Mouse (Mus musculus) adrenal gland (tissue): Measurements from ENCODE around the gene Inpp5k.
"Not testable (repeated sequence)": the region's sequence is repeated elsewhere in the genome, so short reads cannot be mapped to it uniquely, and the experiment has no call there.

ENCODE experiments used
- intact Hi-C: fragments of 180-260 bp; cut with DNase I; formaldehyde crosslinking; loops from one replicate; pipeline ENCODE4 v1.15.1; 2025
- long read RNA-seq, 2 experiments: library from polyadenylated mRNA; unstranded; transcript quantifications; one replicate each; pipeline ENCODE4 v2.0.0; 2020; ENCODE audit warnings: borderline replicate concordance in 1 of 2; ENCODE audit not compliant: insufficient replicate concordance in 1 of 2

Gene Inpp5k
- long read RNA-seq, experiment 1, transcript Inpp5k-201 (12 exons, 2,679 nt), result major isoform, 25 of 31 reads
- long read RNA-seq, experiment 1, partial matches to known transcripts, result 1 of 31 reads
- long read RNA-seq, experiment 1, other reads (novel, unspliced or antisense), result 4 of 31 reads
- long read RNA-seq, experiment 2, transcript Inpp5k-201 (12 exons, 2,679 nt), result major isoform, 17 of 23 reads
- long read RNA-seq, experiment 2, partial matches to known transcripts, result 1 of 23 reads
- long read RNA-seq, experiment 2, other reads (novel, unspliced or antisense), result 4 of 23 reads

DNA sequence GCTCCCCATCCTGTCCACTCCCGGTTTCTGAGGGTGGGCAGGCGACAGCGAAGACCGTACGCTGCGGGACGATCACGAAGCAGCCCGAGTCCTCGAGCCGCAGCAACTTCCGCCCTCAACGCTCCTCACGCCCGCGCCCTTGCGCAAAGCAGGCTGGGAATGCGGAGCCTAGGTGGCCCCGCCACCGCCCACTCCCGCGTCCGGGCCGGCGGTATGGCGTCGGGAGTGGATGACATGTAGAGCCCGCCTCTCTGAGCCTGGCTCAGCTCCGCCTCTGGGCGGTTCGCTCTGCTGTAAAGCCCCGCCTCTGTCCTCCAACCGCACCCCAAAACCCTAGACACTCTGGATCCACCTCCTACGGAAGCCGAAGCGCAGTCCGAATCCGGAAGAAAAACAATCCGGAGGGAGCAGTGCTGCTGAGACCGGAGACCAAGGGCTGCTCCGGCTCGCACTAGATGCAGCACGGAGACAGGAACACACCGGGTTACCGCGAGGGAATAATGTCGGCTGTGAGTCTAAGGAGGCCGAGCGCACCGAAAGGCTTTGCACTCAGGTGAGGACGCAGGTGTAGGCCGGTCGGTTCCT lies at the start of gene Inpp5k:
TSS of gene Inpp5k (plus strand) at position 344 of the 585 bp plus-strand sequence.
- intact Hi-C loops, result no loop called here

DNA sequence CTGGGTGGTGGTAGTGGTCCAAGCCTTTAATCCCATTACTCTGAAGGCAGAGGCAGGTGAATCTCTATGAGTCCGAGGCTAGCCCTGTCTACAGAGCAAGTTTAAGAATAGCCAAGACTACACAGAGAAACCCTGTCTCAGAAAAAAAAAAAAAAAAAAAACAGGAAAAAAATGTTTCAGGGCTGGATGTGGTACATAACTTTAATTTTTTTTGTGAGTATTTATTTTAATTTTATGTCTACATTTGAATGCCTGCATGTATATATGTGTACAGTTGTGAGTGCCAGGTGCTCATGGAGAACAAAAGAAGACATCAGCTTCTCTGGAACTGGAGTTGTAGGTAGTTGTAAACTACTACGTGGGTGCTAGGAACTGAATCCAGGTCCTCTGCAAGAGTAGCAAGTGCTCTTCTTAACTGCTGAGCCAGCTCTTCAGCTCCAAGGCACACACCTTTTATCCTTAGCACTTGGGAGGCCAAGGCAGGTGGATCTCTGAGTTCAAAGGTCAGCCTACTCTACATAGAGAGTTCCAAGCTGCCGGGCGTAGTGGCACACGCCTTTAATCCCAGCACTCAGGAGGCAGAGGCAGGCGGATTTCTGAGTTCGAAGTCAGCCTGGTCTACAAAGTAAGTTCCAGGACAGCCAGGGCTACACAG lies 49.2 kb upstream of the Inpp5k start:
- intact Hi-C loops, result no loop called here

DNA sequence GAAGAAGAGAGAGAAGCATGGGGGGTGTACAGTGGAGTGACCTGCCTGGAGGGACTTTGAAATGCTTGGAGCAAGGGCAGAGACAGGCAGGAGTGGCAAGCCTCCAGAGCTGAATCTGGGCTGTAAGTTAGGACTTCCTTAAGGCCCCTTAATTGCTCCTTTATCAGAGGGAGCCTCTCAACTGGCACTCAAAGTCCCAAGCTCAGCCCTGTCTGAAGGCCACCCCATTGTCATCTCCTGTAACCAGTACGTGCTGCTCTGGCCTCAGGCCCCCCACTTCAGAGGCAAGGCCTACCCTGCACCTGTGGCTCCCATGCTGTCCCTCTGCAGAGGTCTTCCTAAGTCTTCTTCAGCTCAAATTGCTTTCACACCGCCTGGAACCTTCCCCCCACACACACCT lies 47.3 kb upstream of the Inpp5k start:
- intact Hi-C loops, result no loop called here

DNA sequence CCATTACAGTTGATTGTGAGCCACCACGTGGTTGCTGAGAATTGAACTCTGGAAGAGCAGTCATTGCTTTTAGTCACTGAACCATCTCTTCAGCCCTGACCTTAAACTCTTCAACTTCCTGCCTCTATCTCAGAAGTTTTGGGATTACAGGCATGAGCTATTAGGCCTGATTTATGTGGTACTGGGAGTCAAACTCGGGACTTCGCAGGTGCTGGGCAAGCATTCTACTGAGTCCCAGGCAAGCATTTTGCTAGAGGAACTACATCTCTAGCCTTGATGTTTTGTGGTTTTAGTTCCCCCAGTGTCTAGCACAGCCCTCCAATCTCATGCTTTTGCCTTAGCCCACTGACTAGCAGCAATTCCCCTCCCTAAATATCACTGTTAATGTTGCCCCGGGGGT lies 45.7 kb upstream of the Inpp5k start:
- intact Hi-C loops, result no loop called here

DNA sequence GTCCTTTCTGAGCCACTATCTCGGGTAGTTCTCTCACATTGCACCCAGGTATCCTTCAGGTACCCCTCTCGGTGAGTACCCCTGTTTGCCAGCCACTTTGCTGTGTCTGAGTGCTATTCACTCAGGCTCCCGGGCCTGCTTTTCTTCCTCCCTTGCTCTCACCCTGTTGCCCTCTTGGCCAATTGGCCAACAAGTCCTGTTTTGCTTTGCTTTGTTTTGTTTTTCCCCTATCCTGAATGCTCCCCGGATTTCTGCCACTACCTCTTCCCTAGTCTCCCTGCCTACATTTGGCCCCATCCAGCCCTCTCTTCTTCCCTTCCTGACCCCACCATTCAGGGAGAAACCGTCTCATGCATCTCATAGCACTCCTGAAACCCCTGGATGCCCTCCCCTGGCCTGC lies 44.8 kb upstream of the Inpp5k start:
- intact Hi-C loops, result no loop called here

DNA sequence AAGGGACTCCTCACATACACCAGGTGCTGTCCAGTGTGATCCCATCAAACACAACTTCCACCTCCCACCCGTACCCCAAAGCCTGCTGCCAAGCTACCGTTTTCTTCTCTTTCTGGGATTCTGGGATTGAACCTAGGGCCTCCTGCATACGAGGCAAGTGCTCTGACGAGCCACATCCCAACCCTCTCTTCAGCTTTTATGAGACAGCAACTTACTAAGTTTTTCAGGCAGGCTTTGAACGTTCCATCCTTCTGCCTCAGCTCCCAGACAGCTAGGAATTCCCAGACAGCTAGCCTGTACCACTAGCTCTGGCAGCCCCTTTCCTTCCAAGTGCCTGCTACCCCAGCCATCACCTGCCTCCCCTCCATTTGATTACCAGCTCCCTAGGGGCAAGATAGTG lies 43.8 kb upstream of the Inpp5k start:
- intact Hi-C loops, result no loop called here

DNA sequence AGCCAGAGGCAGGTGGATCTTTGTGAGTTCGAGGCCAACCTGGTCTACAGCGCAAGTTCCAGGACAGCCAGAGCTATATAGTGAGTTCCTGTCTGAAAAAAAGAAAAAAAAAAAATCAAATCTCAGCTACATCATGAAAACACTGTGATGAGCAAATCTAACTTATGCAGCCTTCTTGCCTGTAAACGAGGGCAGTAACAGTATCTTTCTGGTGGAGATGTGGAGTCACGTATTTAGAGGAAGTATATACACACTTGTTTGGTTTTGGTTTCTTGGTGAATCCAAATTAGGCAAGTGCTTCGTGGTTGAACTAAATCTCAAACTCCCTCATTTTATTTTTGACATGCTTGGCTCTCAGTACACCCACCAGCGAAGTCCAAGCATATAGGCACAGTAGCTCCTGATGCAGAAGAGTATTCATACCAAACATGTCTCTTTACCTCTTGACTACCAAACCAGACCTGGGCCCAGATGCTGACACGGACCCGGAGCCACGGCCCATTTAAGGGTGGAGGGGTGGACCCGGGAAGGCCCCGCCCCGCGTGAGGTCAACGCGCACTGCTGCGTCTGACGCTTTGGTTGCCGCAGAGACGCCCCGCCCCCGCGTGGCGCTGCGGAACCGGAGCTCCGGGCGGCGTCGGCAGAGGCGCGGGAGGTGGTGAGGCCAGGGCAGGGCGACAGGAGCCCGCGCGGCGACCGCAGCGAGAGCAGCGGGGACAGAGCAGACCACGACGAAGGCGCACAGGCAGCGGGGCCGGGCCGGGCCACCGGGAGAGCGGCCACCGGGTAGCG lies 43.1 kb upstream of the Inpp5k start, which contains the start of gene Pitpna:
TSS of gene Pitpna (plus strand) at position 605 of the 792 bp plus-strand sequence.
- intact Hi-C loops, result no loop called here

DNA sequence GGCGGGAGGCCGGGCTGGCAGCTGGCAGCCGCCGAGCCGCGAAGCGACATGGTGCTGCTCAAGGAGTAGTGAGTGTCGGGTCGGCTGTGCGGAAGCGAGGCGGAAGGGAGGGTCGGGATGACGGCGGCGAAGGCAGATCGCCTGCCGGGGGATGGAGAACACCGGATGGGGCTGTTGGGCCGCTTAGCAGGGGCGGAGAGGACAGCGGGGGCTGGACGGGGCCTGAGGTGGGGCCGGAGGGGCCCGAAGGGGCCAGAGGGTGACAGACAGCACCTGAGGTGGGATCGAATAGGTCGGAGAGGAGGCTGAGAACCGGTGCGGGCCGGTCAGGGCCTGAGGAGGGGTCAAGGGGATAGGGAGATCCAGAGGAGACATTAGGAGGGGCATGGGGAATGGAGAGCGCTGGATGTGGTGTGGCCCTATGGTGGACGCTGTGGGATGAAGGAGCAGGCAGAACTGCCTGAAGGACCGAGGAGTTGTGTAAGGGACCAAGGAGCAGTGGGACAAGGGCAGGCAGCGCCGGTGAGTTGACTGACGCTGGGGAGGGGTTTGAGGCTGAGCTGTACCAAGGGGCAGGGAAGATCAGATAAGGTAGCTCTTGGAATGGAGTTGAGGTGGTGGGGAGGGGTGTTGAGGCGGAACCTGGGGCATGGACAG lies 42.4 kb upstream of the Inpp5k start:
- intact Hi-C loops, result no loop called here

DNA sequence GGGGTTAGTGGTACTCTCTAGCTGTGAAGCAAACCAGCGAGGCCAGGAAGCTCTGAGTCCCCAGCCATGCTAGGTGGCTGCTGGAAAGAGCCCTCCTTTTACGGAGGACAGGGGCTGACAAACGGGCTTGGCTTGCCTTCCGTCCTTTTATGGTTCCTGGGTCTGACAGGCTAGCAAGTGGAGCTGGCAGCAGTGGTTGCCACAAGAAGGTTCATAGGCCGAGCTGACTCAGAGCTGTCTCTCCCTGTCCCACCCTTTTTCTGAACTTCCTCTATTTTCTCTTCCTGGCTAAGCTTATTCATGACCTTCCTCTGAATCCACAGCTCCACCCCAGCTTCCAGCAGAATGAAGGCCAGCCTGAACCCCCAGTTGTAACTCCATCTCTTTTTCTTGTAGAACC lies 38.2 kb upstream of the Inpp5k start:
- intact Hi-C loops, result loop anchor here (5.0 kb wide), 1 partner anchor 35 kb away; no protein-coding TSS in a partner anchor

DNA sequence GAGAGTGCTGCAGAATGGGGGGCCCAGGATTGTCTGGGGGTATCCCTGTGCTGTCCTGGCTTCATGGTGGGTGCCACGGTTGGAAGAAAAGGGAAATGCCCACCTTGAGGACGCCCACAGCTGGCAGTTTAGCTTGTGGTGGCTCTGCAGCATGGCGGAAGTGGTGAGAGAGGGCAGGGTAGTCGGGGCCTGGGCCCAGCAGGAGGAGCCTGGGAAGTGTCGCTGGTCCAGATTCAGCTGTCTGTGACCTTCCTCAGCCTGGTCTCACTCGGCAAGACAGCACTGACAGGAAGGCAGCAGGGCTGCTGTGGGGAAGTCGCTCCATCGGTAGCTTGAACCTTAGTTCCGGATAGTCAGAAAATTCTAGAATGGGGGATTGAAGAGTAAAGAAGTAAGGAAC lies 36.4 kb upstream of the Inpp5k start:
- intact Hi-C loops, result loop anchor here (5.0 kb wide), 1 partner anchor 33 kb away; no protein-coding TSS in a partner anchor

DNA sequence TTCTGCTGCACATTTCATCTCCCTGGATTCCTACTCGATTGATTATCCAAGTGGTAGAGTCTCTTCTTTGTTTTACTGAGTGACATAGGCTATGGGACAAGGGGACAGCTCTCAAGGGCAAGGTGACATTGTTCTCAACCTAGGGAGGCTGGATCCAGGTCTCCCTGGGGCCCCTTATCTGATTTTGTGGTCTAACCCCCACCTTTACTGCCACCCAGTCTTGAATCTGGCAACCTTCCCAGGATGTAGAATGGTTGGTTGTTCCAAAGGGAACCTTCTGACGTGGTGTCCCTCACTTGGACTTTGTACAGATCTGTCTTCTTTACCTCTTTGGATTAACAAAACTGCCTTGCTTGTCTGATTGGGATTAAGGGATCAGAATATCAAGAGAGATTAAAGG lies 35.4 kb upstream of the Inpp5k start:
- intact Hi-C loops, result no loop called here

DNA sequence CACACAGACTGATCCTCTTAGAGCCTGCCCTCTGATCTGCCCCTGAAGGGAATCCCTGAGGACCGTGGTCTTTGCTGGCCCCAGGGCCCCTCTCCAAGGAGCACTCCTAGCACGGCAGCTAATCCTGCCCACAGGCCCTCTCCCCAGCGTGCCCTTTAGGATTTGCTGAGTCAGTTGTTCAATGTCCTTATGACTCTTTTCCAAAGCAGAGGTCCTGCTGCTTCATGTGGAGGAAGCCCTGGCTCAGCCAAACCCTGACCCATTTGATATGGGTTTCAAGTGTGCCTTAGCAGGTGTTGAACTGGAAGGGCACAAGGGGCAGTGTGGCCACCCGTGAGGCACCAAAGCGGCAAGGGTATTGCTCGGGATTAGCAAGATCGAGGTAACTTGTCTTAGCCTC lies 35.0 kb upstream of the Inpp5k start:
- intact Hi-C loops, result no loop called here

DNA sequence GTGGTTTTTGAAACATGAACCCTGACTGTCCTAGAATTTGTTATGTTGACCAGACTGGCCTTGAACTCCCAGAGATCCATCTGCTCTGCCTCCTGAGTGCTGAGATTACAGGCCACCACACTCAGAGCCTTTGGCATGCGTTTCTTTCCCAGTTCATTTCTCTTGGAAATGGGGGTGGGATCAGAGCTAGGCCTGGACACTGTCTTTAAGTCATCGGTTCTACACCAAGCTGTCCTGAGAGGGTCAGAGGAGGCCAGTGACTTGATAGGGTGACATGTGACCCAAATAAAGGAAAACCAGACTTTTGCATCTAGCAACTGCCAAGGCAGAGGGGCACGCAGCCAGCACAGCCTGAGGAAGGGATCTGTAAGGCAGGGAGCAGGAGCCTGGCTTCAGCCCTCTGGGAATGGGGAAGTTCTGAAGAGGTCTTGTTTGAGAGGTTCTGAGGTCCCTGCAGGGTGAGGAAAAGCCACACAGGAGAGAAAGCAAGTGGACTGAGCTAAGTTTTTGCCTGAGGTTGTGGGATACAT lies 34.0 kb upstream of the Inpp5k start:
- intact Hi-C loops, result no loop called here

DNA sequence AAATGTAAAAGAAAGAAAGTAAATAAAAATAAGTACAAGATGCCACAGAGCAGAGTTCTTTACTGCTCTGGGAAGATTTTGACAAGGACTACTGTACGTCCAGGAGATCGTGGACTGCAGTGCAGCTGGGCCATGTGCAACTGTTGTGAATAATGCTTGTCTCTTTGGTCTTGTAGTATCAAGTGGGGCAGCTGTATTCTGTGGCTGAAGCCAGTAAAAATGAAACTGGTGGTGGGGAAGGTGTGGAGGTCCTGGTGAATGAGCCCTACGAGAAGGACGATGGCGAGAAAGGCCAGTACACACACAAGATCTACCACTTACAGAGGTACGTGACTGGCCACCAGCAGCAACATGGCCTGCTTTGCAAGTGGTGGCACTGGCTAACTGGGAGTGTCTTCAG lies 32.8 kb upstream of the Inpp5k start:
- intact Hi-C loops, result no loop called here

DNA sequence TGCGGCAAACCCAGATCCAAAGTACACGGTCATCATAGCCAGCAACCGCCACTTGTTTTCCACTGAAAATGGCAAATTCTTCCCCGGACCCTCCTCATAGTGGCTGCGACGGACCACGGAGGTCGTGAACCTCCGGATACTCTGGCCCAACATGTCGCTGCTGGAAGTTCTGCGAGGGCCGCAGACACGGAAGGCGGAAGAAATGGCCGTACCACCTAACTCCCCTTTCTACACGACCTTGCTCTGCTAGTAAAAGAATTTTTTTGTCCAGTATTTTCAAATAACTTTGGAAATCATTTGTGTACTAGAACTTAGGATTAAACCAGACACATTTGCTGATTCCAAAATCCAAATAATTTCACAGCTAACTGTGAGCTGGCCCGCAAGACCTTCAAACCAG lies 31.0 kb upstream of the Inpp5k start:
- intact Hi-C loops, result not testable (repeated sequence)

DNA sequence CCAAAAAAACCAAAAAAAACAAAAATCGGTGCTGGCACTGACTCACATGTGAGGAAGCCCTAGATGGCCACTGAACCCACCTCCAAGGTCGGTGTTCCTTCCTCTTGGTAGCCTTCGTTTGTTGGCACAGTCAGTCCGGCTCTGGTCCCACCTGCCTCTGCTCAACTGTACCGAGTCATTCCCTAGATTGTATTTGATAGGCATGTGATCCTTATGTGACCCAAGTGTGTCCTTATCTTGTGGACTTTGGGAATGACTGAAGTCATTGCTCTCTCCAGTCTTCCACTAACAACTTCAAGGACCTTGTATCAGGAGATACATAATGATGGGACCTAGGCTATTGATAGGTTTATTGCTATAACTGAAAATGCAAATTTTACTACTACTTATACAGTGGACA lies 26.0 kb upstream of the Inpp5k start:
- intact Hi-C loops, result no loop called here

DNA sequence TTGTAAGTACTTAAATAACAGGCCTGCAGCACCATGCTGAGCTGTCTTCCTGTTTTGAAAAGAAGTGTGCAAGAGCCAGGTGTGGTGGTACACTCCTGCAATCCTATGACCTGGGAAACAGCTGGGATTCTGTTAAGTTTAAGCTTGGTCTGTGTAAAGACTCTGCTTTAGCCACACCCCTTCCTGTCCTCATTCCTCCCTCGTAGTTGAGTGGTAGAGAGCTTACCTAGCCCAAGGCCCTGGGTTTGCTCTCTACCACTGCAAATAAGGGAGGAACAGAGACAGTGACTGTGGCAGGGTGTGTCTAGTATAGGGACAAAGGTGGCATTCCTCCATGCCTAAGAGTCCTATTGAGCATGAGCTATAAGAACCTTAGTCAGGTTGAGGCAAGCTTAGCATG lies 25.5 kb upstream of the Inpp5k start:
- intact Hi-C loops, result no loop called here

DNA sequence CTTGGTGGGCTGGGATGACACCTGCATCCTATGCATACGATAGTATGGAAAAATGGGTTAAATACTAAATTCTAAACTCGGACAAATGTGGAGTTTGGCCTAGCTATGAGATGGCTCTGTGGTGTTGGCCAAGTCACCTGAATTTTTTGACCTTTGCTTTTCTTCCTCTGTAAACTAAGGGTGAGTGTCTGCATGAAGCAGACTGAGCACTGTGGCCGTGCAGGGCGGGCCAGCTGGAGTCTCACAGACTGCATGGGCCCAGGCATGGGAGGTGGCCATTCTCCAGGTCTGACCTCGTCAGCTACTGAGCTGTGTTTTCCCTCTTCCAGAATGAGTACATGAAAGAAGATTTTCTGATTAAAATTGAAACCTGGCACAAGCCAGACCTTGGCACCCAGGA lies 22.0 kb upstream of the Inpp5k start:
- intact Hi-C loops, result no loop called here

DNA sequence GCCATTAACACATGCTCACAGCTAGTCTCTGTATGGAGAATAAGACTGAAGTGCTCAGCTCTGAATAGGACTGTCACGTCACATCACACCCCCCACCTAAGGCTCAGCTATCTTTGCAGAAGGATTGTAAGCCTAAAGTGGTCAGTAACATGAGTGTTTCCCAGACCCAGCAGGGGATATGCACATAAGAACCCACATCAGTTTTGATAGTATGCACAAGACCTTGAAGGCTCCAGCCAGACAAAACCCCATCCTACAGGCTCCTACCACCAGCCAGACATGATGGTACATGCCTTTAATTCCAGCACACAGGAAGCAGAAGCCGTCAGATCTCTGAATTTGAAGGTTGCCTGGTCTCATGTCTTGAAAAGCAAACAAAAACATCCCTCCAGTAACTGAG lies 20.8 kb upstream of the Inpp5k start:
- intact Hi-C loops, result no loop called here

DNA sequence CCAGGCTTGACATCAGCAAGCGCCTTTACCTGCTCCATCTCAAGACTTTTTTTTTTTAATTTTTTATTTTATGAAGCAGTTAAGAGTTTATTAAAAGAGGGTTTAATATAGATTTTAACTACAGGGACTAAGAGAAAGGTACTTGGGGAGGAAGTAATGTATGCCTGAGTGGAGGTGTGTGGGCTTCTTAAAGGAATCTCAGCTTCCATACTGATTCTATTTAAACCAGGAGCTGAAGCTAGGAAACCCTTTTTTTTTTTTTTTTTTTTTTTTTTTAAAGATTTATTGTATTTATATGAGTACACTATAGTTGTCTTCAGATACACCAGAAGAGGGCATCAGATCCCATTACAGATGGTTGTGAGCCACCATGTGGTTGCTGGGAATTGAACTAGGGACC lies 16.0 kb upstream of the Inpp5k start:
- intact Hi-C loops, result no loop called here

DNA sequence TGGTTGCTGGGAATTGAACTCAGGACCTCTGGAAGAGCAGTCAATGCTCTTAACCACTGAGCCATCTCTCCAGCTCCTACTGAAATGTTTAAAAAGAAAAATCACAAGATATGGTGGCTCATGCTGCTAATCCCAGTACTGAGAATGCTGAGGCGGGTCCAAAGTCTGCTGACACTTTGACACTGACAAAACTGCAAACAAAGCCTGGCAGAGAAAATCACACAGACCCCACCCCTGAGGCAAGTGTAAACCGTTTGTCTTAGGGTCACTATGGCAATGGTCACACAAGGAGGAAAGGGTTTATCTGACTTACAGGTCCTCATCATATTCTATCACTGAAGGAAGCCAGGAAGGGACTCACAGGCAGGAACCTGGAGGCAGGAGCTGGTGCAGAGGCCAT lies 15.2 kb upstream of the Inpp5k start:
- intact Hi-C loops, result no loop called here
